Mouse (Mus musculus) brain, embryonic 18.5 days (tissue): ENCODE results near the gene Olfr1024.

ENCODE experiments used
- DNase-seq: peaks from one replicate; pipeline ENCODE4 v3.0.0-alpha.2; 2012; ENCODE audit warnings: low read depth, low spot score

Olfr1024 gene

GRCm38 (mm10) chr2:85904952-85905351 is at the start of gene Olfr1024:
Gene Olfr1024, minus strand, starts transcription at chr2:85905052.
- no peak for DNase-seq

DNA sequence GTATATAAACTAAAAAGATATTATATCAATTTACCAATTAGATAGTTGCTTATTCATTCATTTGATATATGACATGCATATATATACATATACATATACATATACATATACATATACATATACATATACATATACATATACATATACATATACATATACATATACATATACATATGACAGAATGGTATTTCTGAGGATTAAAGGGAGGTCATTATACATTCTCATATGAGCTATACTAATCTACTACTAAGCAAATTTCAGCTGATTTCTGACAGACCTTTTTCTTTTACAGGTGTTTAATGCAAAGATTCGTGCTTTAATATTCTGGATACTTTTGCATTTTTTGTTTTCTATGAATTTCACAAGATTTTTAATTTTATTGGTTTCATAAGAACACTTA is 45.3 kb upstream of the Olfr1024 start, which contains the start of gene Olfr1028:
Gene Olfr1028, plus strand, starts transcription at position 301 of the 400 bp plus-strand sequence.
- no peak for DNase-seq

GRCm38 (mm10) chr2:85921258-85921657 is 16.4 kb upstream of the Olfr1024 start, which contains the start of gene Olfr1026:
Gene Olfr1026, plus strand, starts transcription at chr2:85921558.
- no peak for DNase-seq

- DNase-seq, result no peak
Measured at GRCm38 (mm10) chr2:85914893-85915292, 10.0 kb upstream of the Olfr1024 start, which contains the start of gene Olfr1025-ps1. Gene Olfr1025-ps1, plus strand, starts transcription at chr2:85915193.

GRCm38 (mm10) chr2:85913197-85913596 is 8.3 kb upstream of the Olfr1024 start:
- DNase-seq, result no peak

DNA sequence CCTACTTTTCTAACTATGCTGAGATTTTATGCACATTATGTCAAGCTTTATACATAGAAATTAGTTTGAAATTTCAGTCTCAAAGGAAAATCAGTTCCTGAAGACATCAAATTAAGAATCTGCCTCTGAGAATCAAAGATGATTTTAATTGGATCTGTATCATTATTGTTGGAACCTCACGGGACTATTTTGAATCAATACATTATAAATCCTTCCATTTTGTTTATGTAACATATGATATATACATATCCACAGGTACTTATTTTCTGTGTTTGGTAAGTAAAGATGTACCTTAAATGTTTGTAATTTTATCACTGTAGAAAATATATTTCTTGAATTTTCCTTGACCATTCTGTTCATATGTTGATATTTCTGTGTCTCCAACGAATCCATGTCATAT is 19.5 kb downstream of the Olfr1024 start, which contains the start of gene Olfr1023:
Gene Olfr1023, plus strand, starts transcription at position 301 of the 400 bp plus-strand sequence.
- no peak for DNase-seq

DNA sequence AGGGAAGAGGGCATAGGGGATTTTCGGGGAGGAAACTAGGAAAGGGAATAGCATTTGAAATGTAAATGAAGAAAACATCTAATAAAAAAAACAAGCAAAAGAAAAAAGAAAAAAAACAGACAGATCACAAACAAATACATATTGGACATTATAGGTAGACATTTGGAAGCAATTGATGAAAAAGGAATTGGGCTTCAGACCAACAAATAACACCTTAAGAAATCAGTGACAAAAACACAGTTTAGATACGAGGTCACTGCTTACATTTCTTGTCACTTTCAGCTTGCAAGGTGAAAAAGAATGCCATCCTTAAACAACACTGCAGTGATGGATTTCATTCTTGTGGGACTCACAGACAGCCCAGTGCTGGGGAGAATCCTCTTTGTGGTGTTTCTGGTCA is 36.6 kb downstream of the Olfr1024 start, which contains the start of gene Olfr1022:
Gene Olfr1022, plus strand, starts transcription at position 301 of the 400 bp plus-strand sequence.
- DNase-seq, result no peak
